Mouse (Mus musculus): Measurements from ENCODE around the gene Pdss2.

Pdss2 gene

DNA sequence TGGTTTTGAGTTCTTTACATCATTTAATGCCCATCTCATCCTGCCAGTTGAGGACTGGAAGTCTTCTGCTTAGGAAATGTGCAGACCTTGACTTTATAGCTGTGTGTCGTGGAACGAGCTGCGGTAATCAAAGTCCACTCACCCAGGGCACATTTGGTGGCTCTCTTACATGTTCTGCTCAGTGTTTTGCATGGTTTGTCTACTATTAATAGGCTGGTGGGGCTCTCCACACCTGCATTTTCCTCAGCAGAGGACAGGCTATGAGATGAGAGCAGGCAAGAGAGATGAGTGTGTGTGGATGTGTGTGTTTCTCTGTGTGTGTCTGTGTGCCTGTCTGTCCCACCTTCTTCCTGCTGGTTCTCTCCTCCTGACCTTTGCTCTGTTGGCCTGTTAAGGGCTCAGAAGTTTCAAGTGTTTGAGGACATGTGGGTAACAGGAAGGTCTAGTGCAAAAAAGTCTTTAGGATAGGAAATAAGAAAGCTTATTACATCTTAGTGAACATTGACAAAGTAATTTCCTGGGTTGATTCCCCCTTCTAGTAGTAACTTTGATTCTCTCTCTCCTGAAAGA, 266.2 kb downstream of the Pdss2 start:
- no peak for DNase-seq

DNA sequence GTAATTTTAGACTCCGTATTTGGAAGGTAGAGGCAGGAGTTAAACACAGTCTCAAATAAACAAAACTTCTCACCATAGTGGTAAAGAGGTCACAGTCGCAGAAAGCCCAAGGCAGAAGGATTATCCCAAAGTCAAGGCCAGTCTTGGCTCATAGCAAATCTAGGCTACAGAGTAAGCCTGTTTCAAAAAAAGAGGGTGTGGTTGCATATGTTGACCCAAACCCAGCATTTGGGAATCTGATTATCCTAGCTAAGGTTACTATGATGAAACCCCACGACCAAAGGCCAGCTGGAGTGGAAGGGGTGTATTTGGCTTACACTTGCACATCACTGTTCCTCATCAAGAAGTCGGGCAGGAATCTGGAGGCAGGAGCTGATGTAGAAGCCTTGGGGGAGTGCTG, 267.0 kb downstream of the Pdss2 start:
- no peak for DNase-seq

DNA sequence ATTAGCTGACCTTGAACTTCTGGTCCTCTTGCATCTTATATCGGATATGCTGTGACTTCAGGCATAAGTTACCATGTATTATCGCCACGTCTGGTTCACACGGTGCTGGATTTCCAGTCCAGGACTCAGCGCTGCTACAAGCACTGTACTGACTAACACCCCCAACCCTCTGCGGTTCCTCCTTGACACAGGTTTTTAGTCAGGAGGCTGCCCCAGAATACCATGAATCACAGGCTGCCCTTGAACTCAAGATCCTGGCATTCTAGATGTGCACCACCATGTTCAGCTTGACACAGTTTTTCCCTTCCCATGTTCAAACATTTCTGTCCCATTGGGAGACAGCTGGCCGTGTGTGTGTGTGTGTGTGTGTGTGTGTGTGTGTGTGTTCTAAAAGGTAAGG, 267.9 kb downstream of the Pdss2 start:
- no peak for DNase-seq

DNA sequence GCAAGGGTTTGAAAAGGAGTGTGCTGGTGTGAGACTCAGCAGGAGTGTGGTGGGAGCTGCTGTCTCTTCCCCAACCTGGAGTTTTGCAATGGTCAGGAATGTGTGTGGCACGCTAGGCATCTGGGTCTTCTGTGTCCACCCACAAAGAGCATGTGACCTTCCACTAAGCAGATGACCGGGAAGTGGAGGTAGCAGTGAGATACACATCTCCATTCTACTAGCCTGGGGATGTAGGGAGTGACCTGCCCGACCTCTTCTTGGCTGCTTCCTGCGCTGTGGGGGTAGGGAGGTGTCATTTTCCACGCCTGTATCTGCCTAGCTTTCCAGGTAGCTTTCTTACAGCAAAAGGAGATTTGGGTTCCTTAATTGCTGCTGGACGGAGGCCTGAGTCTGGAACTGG, 268.3 kb downstream of the Pdss2 start:
- no peak for DNase-seq

DNA sequence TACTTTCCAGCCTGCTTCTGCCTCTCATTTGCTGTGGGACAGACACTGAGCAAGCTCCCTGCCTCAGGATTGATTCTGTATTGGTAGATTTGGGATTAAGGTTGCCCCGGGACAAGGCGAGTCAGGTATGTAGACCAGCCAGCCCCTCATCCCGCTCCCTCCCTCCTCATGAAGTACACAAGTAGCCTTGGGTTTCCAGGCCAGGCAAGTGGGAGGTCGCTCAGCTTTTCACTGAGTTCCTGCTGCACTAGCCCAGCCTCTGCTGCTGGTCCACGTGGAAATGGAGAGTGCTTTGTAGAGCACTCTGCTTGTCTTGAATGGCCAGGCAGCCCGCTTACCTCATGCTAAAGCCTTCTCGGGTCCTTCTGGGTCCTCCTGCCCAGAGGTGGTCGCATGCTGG, 268.7 kb downstream of the Pdss2 start:
- no peak for DNase-seq

DNA sequence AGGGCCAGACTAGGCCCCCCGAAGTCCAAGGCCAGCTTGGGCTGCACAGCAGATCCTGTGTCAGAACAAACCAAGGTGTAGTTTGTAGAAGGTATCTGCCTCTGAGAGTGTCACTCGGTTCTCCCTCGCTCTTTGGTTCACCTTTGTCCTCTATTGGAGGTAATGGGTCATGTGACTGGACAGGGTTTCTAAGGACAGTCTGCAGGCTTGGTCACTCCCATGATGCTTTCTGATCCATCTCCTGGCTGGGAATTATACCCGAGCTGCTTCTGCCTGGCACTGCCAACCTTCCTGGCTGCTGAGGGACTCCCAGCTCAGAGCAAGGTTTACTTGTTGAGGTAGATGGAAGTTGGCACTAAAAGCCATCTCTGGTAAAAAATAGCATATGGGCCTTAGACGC, 269.6 kb downstream of the Pdss2 start:
- no peak for DNase-seq

GRCm38 (mm10) chr10:43502599-43502998, 281.3 kb downstream of the Pdss2 start:
- DNase-seq: no peak

- DNase-seq: no peak
These were observed 283.0 kb downstream of the Pdss2 start for GRCm38 (mm10) chr10:43504291-43504690.

DNA sequence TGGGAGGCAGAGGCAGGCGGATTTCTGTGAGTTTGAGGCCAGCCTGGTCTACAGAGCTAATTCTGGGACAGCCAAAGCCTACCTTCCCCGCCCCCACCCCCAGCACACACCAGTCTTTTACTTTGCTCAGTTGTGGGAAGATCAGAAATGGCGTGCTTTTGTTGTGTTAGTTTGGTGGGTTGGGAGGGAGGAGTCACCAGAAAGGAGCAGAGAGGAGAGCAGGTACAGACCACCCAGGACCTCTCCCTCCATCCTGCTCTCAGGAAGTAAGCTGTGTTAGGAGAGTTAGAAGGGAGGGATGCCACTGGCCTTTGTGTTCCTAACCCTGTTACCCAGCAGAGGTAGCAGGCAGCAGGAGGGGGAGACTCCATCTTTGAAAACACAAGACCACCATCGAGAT, 285.8 kb downstream of the Pdss2 start:
- no peak for DNase-seq

- DNase-seq: no peak
These were observed 287.9 kb downstream of the Pdss2 start for GRCm38 (mm10) chr10:43509228-43509627.

DNA sequence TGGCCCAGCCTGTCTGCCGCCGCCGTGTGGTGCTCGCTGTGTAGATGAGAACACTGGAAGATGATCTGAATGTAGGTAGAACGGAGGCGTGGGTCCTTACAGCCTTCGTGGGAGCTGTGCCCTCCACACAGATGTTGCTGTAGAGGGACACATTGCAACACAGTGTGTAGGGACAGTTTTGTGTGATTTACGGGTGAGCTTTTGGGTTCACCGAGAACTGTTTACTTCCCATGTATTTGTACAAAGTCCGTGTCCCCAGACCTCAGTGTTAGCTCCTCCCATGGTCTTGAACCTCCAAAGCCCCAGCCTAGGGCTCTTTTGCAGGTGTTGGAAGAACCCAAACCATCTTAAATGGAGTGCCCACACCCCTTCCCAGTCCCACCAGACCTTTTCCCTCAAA, 291.7 kb downstream of the Pdss2 start:
- no peak for DNase-seq
